Mouse (Mus musculus): ENCODE measurements around the gene Npas4.
"Not testable (repeated sequence)": the region's sequence is repeated elsewhere in the genome, so short reads cannot be mapped to it uniquely, and the experiment has no call there.

Gene Npas4

DNA sequence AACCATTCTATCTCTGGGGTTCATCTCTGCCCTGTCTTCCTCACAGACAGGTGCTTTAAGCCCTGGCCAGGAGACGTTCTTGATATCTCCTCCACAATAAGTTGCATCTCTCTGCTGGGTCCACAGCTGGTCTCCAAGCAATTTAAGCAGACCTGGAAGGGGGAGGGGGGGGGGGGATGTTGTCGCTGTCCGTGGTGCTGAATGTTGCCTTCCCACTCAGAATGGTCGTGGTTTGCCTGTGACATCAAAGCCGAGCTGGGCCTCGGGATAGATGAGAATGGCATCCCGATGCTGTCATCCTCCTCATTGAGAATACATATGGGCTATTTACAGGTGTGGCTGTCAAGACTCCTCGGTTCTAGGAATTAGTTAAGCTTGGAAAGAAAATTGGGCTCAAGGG, 2.3 kb upstream of the Npas4 start:
- no peak for DNase-seq

DNA sequence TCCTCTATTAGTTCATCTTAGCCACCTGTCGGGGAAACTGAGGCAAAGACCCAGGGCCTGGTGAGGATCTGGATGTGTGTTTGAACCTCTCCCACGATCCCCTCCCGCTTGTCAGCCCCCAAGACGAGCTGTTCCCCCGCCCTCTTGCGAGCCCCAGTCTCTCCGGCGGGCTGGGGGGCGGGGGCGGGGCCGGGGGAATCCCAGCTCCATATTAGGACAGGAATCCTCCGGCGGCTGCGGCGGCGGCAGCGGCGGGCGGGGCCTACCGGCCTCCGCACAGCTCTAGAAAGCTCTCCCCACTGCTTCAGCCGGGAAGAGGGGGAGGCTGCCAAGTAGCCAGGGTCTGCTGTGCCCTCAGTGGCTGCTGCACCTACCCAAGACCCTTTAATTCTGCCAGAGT, 600 bp upstream of the Npas4 start:
- DNase-seq: peak; percentile 54

GRCm38 (mm10) chr19:4989434-4990255, 471 bp downstream of the Npas4 start:
- peak; percentile 85 for DNase-seq

- DNase-seq: no peak
These were observed 1.1 kb downstream of the Npas4 start for GRCm38 (mm10) chr19:4989013-4989412.

DNA sequence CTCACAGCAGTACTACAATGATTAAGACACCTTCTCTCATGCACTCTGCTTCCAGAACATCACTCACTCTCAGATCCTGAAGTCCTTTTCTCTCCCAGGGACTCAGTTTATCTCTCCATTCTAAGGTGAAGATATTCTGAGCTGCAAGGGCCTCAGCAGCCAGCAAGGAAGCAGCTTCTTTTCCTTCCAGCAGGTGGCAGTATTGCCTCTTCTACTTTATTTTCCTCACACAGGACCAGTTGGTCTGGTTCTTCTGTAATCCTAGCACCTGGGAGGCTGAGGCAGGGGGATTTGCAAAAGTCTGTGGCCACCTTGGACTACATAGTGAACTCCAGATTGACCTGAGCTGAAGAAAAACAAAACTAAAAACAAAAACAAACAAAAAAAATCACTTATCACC, 8.3 kb downstream of the Npas4 start:
- no peak for DNase-seq

- DNase-seq: no peak
These were observed 21.9 kb downstream of the Npas4 start for GRCm38 (mm10) chr19:4968236-4968635.

- peak; percentile 94 for DNase-seq
These were observed 28.1 kb downstream of the Npas4 start, which contains the start of gene Mrpl11 for GRCm38 (mm10) chr19:4961928-4962601. Mrpl11 (plus strand) TSS chr19:4962147.

DNA sequence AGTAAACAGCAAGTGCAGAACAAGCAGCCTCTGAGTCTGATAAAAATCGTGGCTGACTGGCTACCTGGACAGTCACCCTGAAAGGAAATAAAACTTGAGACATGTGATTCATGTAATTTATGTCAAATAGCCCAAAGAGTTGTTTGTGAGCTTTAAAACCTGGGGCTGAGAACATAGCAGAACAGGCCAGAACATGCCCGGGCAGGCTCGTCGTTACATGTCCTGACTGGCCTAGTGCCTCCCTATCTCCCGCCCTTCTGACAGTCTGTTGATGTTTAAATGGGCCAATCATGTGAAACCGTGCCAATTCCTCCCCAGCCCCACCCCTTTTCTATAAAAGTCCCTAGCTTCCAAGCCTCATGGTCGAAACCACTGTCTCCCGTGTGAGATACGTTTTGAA, 41.5 kb downstream of the Npas4 start:
- DNase-seq: not testable (repeated sequence)

DNA sequence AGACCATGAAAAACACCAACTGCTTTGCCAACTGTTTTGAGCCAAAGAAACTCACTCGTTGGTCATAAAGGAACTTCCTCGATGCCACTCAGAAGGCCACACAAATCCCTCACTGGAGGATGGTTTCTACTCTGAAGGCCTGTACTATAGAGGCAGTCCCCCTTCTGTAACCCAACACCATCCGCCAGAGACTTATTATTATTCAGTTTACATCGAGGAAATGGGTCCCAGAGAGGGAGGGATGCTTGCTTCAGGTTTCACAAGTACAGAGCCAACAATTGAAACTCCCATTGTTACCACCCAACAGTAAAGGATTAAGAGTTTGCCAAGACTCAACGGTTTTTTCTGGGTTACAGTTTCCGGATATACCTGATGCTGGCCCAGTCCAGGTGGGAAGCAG, 44.6 kb downstream of the Npas4 start:
- no peak for DNase-seq

GRCm38 (mm10) chr19:4943253-4943588, 46.9 kb downstream of the Npas4 start:
- DNase-seq: no peak

DNA sequence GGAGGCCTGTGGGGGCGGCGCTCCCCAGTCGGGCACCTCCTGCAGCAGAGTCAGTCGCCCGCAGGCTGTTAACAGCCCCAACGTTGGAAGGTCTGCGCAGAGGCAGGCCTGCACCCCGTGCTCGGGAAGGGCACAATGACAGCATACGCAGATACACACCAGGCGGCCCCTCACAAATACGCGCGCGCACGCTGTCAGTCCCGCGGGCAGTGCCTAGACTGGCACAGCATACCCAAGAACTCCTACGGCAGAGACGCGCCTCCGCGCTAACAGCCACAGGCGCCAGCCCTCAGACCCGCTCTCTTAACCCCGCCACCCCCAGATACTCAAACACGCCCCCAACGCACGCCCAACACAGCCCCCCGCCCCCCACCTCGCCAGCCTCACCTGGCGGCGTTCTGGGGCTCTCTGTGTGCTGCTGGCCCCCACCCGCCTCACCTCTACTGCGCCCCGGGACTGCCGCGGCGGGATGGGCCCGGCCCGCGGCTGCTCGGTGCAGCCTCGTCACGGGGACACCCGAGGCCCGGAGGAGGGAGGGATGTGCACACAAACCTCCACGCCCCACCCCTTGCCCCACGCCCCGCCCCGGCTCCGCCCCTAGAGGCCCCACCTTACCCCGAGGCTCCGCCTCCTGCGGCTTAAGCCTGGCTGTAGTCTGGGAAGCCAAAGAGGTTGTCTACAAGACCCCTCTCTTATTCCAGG, 47.4 kb downstream of the Npas4 start, which contains the start of gene Peli3:
Gene Peli3 (minus strand): TSS at position 577 of the 702 bp plus-strand sequence.
- peak; percentile 80 for DNase-seq

DNA sequence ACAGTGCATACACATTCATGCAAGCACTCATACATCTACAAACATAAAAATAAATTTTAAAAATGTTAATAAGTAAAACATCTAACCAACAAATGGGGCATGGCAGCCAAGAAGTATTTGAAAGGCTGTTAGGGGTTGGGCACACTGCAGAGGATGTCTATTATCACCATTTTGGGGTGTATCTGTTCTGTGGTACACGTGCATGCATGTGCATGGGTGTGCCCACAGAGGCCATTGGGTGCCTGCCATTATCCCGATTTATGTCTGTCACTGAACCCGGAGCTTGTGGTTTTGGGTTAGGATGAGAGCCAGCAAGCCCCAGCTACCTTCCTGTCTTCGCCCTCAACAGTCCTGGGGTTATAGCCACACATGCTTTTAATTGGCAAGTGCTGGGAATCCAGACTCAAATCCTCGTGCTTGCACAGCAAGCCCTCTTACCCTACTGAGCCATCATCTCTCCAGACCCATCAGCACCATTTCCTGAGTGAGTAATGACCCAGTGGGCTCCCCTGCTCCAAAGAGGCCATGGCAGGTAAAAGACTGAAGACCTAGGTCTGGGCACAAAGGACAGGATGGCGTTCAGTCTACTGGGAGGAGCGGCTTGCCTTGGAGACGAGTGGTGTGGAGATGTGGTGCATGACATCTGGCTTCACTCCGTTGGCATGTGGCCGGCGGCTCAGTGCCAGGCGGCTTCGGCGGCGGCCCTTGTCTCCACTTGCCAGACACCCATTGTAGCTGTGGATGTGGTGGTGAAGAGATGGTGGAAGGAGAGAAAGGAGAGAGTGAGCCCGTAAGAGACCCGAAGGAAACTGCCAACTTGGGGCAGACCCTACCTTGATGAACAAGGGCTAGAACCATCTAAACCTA, 52.4 kb downstream of the Npas4 start:
- no peak for DNase-seq

- no peak for DNase-seq
These were observed 53.2 kb downstream of the Npas4 start for GRCm38 (mm10) chr19:4936896-4937295.

Measured in layer of hippocampus, adult 9-11 months (tissue).